9 mouse cellular contexts compared by ENCODE assay signal in the genomic region with DNA sequence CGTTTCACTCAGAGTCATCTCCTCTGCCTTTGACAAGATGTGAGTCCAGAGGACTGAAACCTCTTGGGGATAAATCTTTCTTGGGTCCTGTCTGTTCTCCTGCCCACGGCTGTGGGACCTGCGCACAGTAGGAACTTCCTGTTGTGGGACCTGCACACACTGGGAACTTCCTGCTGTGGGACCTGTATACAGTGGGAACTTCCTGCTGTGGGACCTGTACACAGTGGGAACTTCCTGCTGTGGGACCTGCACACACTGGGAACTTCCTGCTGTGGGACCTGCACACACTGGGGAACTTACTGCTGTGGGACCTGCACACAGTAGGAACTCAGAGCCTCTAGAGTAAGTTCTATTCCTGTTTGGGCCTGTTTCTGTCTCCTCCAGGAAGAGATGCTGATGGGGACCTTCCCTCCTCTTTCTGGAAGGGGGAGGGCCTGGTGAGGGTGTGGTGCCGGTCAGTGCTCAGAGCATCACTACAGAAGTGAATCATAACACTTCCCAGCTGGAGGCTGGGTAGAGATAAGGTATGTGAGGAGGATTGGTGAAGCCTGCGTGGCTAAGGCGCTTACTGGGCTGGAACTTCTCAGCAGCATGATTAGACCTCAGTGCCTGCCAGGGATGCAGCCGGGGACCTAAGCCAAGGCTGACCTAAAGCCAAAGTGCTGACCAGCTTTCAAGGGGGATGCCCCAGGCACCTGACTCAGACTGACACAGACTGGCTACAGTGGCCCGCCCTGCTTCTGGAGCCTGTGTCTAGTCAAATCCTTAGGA. TPM values are rescaled to one million over a fixed set of nuclear protein-coding genes. Genes with fewer than 3 reads are reported as not detected.
A peak's percentile ranks its signal among the peaks of the same experiment; 100 is the strongest.
DNase-seq lines count a peak whose midpoint lies in the region; ATAC-seq and TF ChIP-seq lines count a peak whose summit lies in the region.
"Had no signal": no experiment of that assay in that cellular context is flagged by ENCODE, and none has a peak within 500 bp of the region (broad histone marks: within the 10 kb centered on the region; RNA-seq: fewer than 3 reads in every experiment).

No protein-coding gene starts in this region.

- H3K4me3 ChIP-seq in heart, postnatal 0 days (ENCODE audit: low read depth, low read length): no peak overlapping the region
- H3K4me3 ChIP-seq in stomach, postnatal 0 days (ENCODE audit: low read depth, low read length): no peak overlapping the region
- no peak overlapping the region for H3K4me3 ChIP-seq in liver, embryonic 12.5 days
- no peak overlapping the region for H3K4me3 ChIP-seq in midbrain, embryonic 16.5 days (ENCODE audit: low read depth, low read length)

- TF ChIP-seq CTCF in heart, postnatal 0 days (IDR thresholded peaks at IDR 0.05; ENCODE audit: low read depth): no peak
- TF ChIP-seq CTCF in stomach, postnatal 0 days (IDR thresholded peaks at IDR 0.05; ENCODE audit: low read depth): no peak

- no peaks in the 10 kb centered on the region for H3K27me3 ChIP-seq in heart, postnatal 0 days (ENCODE audit: control insufficient read depth, insufficient read depth, low read length)
- H3K27me3 ChIP-seq in stomach, postnatal 0 days (ENCODE audit: control insufficient read depth, insufficient read depth, low read length): no peaks in the 10 kb centered on the region
- no peaks in the 10 kb centered on the region for H3K27me3 ChIP-seq in liver, embryonic 12.5 days (replicated peaks)
- no peaks in the 10 kb centered on the region for H3K27me3 ChIP-seq in midbrain, embryonic 16.5 days (ENCODE audit: control insufficient read depth, insufficient read depth, low read depth, low read length)

- peak; percentile 56 for ATAC-seq in heart, postnatal 0 days (ENCODE audit: insufficient read depth, low read depth)
- peak; percentile 66 for ATAC-seq in stomach, postnatal 0 days (ENCODE audit: low FRiP score, low TSS enrichment)
- no peak for ATAC-seq in liver, embryonic 12.5 days
- ATAC-seq in midbrain, embryonic 16.5 days: no peak

- H3K27ac ChIP-seq in heart, postnatal 0 days (ENCODE audit: low read depth): no peak overlapping the region
- no peak overlapping the region for H3K27ac ChIP-seq in stomach, postnatal 0 days (replicated peaks)
- H3K27ac ChIP-seq in liver, embryonic 12.5 days: no peak overlapping the region
- no peak overlapping the region for H3K27ac ChIP-seq in midbrain, embryonic 16.5 days (ENCODE audit: low read length)

- H3K9me3 ChIP-seq in heart, postnatal 0 days (replicated peaks; ENCODE audit: control insufficient read depth, low read length): no peaks in the 10 kb centered on the region
- no peaks in the 10 kb centered on the region for H3K9me3 ChIP-seq in stomach, postnatal 0 days (ENCODE audit: control insufficient read depth, low read length)
- no peaks in the 10 kb centered on the region for H3K9me3 ChIP-seq in liver, embryonic 12.5 days (replicated peaks)
- no peaks in the 10 kb centered on the region for H3K9me3 ChIP-seq in midbrain, embryonic 16.5 days (replicated peaks; ENCODE audit: control insufficient read depth, low read length, poor library complexity, severe bottlenecking)

- WGBS in heart, postnatal 0 days: 59% methylated on average over 8 of the region's 8 CpGs
- WGBS in stomach, postnatal 0 days: 72% methylated on average over 8 of the region's 8 CpGs
- 69% methylated on average over 8 of the region's 8 CpGs for WGBS in liver, embryonic 12.5 days (ENCODE audit: insufficient replicate concordance)
- 91% methylated on average over 8 of the region's 8 CpGs for WGBS in midbrain, embryonic 16.5 days

- no peaks in the 10 kb centered on the region for H3K36me3 ChIP-seq in heart, postnatal 0 days (replicated peaks; ENCODE audit: control insufficient read depth, insufficient read depth, low read length)
- H3K36me3 ChIP-seq in stomach, postnatal 0 days (ENCODE audit: control insufficient read depth, insufficient read depth, low read length): no peaks in the 10 kb centered on the region
- H3K36me3 ChIP-seq in liver, embryonic 12.5 days: no peaks in the 10 kb centered on the region
- H3K36me3 ChIP-seq in midbrain, embryonic 16.5 days (ENCODE audit: control insufficient read depth, insufficient read depth, low read length): no peaks in the 10 kb centered on the region

- TF ChIP-seq EP300 in heart, postnatal 0 days (IDR thresholded peaks at IDR 0.05; ENCODE audit: low read depth): no peak
- no peak for TF ChIP-seq EP300 in stomach, postnatal 0 days (optimal IDR thresholded peaks at IDR 0.05)

- no peak overlapping the region for H3K4me2 ChIP-seq in heart, postnatal 0 days (ENCODE audit: low read depth, low read length)
- H3K4me2 ChIP-seq in stomach, postnatal 0 days (replicated peaks; ENCODE audit: low read depth): no peak overlapping the region
- H3K4me2 ChIP-seq in liver, embryonic 12.5 days: no peak overlapping the region
- no peak overlapping the region for H3K4me2 ChIP-seq in midbrain, embryonic 16.5 days (ENCODE audit: low read length)

- H3K4me1 ChIP-seq in heart, postnatal 0 days (ENCODE audit: control insufficient read depth, insufficient read depth): peaks cover 9% of the 10 kb centered on the region; the same call in 1 of the 2 replicates
- H3K4me1 ChIP-seq in stomach, postnatal 0 days (replicated peaks; ENCODE audit: control insufficient read depth, insufficient read depth): no peaks in the 10 kb centered on the region
- no peaks in the 10 kb centered on the region for H3K4me1 ChIP-seq in liver, embryonic 12.5 days
- no peaks in the 10 kb centered on the region for H3K4me1 ChIP-seq in midbrain, embryonic 16.5 days (ENCODE audit: control insufficient read depth, insufficient read depth, low read length)

- H3K9ac ChIP-seq in heart, postnatal 0 days (replicated peaks; ENCODE audit: low read depth, low read length): no peak overlapping the region
- no peak overlapping the region for H3K9ac ChIP-seq in stomach, postnatal 0 days (ENCODE audit: low read length)
- H3K9ac ChIP-seq in liver, embryonic 12.5 days: no peak overlapping the region
- no peak overlapping the region for H3K9ac ChIP-seq in midbrain, embryonic 16.5 days (ENCODE audit: low read depth, low read length)

- peak; percentile 44 for DNase-seq in testis, postnatal 10 days (ENCODE audit: low spot score)
- no peak for DNase-seq in testis, postnatal 14 days (ENCODE audit: low spot score)
- peak; percentile 70 for DNase-seq in WW6 (ENCODE audit: low read depth, low spot score)
- DNase-seq in heart, postnatal 0 days (ENCODE audit: low spot score): no peak
- peak; percentile 40 for DNase-seq in stomach, postnatal 0 days (ENCODE audit: low spot score)
- DNase-seq: embryo, embryonic 11 days; thymus, postnatal 36 days had no signal

RNA-seq across cellular contexts. Expression of a gene that starts 22.8 kb away (rescaled TPM):
- 38.6 and 60.0 TPM in 2 replicates for total RNA-seq in heart, postnatal 0 days (2014; rRNA removed; ENCODE audit: low replicate concordance)
- polyA plus RNA-seq in heart, postnatal 0 days (2015; fragmentation: Nextera tagmentation; extraction: Ambion mirVana): 20.8 and 22.6 TPM in 2 replicates
- polyA plus RNA-seq in stomach, postnatal 0 days (2015; fragmentation: Nextera tagmentation; extraction: Ambion mirVana): 21.9 and 26.7 TPM in 2 replicates
- polyA plus RNA-seq in liver, embryonic 12.5 days (2016; fragmentation: Nextera tagmentation; extraction: Ambion mirVana): 2.4 and 2.9 TPM in 2 replicates
- polyA plus RNA-seq in midbrain, embryonic 16.5 days (2015; fragmentation: Nextera tagmentation; extraction: Ambion mirVana): 3.4 and 4.3 TPM in 2 replicates

Comparison
In these comparisons a context has a peak if more than half of its experiments do, and no peak if none do; other contexts are left out.
1. DNase-seq: peak in testis, postnatal 10 days (single experiment), WW6 (single experiment) and stomach, postnatal 0 days (single experiment); none in testis, postnatal 14 days (single experiment) and heart, postnatal 0 days (single experiment).
2. ATAC-seq: peak in heart, postnatal 0 days (single experiment) and stomach, postnatal 0 days (single experiment); none in liver, embryonic 12.5 days (single experiment) and midbrain, embryonic 16.5 days (single experiment).